Mouse (Mus musculus) neural tube, embryonic 11.5 days (tissue): Measurements from ENCODE around the gene Rrbp1. TPM values are rescaled to one million over a fixed set of nuclear protein-coding genes. Genes with fewer than 3 reads are reported as not detected.
A peak's percentile ranks its signal among the peaks of the same experiment; 100 is the strongest.

ENCODE experiments used
- ATAC-seq: fragments of 200-750 bp; cut with Nextera tagmentation; 2 replicates; pipeline ENCODE4 v1.8.0; 2017; ENCODE audit warnings: moderate number of reproducible peaks, mild to moderate bottlenecking, moderate TSS enrichment, moderate library complexity; ENCODE audit not compliant: insufficient read depth, low FRiP score, low TSS enrichment
- DNase-seq: peaks from one replicate; pipeline ENCODE4 v3.0.0-alpha.2; 2015; ENCODE audit warnings: low spot score
- H3K27ac ChIP-seq: fragments of 300-500 bp; sonication (generic); 2 replicates; pipeline ENCODE4 v1.5.1; 2014; ENCODE audit warnings: low read depth, mild to moderate bottlenecking, low read length
- H3K27me3 ChIP-seq: fragments of 300-500 bp; sonication (generic); 2 replicates; pipeline ENCODE4 v1.6.1; 2014; ENCODE audit warnings: mild to moderate bottlenecking, low read length, mixed read lengths; ENCODE audit not compliant: control insufficient read depth, insufficient read depth
- H3K36me3 ChIP-seq: fragments of 300-500 bp; sonication (generic); 2 replicates; pipeline ENCODE4 v1.6.1; 2014; ENCODE audit warnings: mild to moderate bottlenecking, low read length, moderate library complexity, mixed read lengths; ENCODE audit not compliant: control insufficient read depth, insufficient read depth
- H3K4me1 ChIP-seq: fragments of 300-500 bp; sonication (generic); 2 replicates; pipeline ENCODE4 v1.6.1; 2014; ENCODE audit warnings: low read length, mixed read lengths; ENCODE audit not compliant: control insufficient read depth, insufficient read depth
- H3K4me2 ChIP-seq: fragments of 300-500 bp; sonication (generic); 2 replicates; pipeline ENCODE4 v1.6.1; 2014; ENCODE audit warnings: low read depth, mild to moderate bottlenecking, moderate library complexity
- H3K4me3 ChIP-seq: fragments of 300-500 bp; sonication (generic); 2 replicates; pipeline ENCODE4 v1.5.1; 2014; ENCODE audit warnings: low read depth, low read length
- H3K9ac ChIP-seq: fragments of 300-500 bp; sonication (generic); 2 replicates; pipeline ENCODE4 v1.6.1; 2014; ENCODE audit warnings: mild to moderate bottlenecking, low read length
- H3K9me3 ChIP-seq: fragments of 300-500 bp; sonication (generic); 2 replicates; pipeline ENCODE4 v1.6.1; 2016; ENCODE audit warnings: low read length; ENCODE audit not compliant: control insufficient read depth
- WGBS: fragments of 180-500 bp; shearing (Covaris S2); extraction: QIAGEN DNeasy Blood & Tissue Kit; methylation state at CpG from one replicate; pipeline ENCODE4 v1.1.7; 2014; 5-methylcytosine and 5-hydroxymethylcytosine counted together
- polyA plus RNA-seq: library from polyadenylated mRNA; unstranded; fragments of >200 nt; fragmentation: Nextera tagmentation; extraction: Ambion mirVana; gene quantifications from 2 replicates; pipeline ENCODE4 v1.2.1, GENCODE M21; 2014

Gene Rrbp1
- polyA plus RNA-seq, 1 experiment from 2014 or later: 38.8 TPM

GRCm38 (mm10) chr2:143992977-143993376 is 18.1 kb downstream of the Rrbp1 start:
- H3K4me1 ChIP-seq: no peaks in the 10 kb centered on the region
- ATAC-seq (no peak), DNase-seq (no peak)
- no peaks in the 10 kb centered on the region for H3K27me3 ChIP-seq
- WGBS: 90% methylated on average over 1 of the region's 1 CpGs
- H3K9ac ChIP-seq: no peak overlapping the region
- H3K27ac ChIP-seq: no peak overlapping the region
- H3K36me3 ChIP-seq: no peaks in the 10 kb centered on the region
- H3K9me3 ChIP-seq: no peaks in the 10 kb centered on the region
- H3K4me2 ChIP-seq: no peak overlapping the region
- H3K4me3 ChIP-seq: no peak overlapping the region

- Histone ChIP-seq H3K4me3 (no peak overlapping the region), H3K4me2 (no peak overlapping the region), H3K9ac (no peak overlapping the region), H3K9me3 (no peaks in the 10 kb centered on the region), H3K27ac (no peak overlapping the region), H3K36me3 (no peaks in the 10 kb centered on the region), H3K4me1 (no peaks in the 10 kb centered on the region), H3K27me3 (no peaks in the 10 kb centered on the region)
- ATAC-seq: no peak
- 96% methylated on average over 7 of the region's 7 CpGs for WGBS
- DNase-seq: no peak
These were observed 18.9 kb downstream of the Rrbp1 start for GRCm38 (mm10) chr2:143991964-143992672.

DNA sequence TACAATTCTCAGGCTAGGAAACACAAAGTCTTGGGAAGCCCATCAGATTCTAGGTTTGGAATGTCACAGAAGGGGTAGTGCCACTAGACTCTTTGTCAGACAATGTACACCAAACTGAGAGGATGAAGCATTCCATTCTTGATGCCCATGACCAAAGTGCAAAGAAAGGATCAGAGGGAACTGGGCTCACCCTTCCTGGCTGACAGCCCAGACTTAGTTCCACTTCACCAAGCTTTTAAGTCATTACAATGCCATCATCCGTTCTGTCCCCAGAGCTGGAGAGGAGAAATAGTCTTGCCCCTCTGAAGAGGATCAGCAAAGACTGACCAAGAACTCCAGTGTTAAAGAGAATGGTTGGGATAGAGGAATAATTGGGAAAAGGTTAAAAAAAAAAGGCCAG is 20.1 kb downstream of the Rrbp1 start:
- H3K27ac ChIP-seq: no peak overlapping the region
- H3K9ac ChIP-seq: no peak overlapping the region
- ATAC-seq (no peak), DNase-seq (no peak)
- no peaks in the 10 kb centered on the region for H3K27me3 ChIP-seq
- H3K4me3 ChIP-seq: no peak overlapping the region
- H3K4me1 ChIP-seq: no peaks in the 10 kb centered on the region
- WGBS: 77% methylated on average over 1 of the region's 1 CpGs
- no peaks in the 10 kb centered on the region for H3K9me3 ChIP-seq
- H3K4me2 ChIP-seq: no peak overlapping the region
- H3K36me3 ChIP-seq: no peaks in the 10 kb centered on the region

DNA sequence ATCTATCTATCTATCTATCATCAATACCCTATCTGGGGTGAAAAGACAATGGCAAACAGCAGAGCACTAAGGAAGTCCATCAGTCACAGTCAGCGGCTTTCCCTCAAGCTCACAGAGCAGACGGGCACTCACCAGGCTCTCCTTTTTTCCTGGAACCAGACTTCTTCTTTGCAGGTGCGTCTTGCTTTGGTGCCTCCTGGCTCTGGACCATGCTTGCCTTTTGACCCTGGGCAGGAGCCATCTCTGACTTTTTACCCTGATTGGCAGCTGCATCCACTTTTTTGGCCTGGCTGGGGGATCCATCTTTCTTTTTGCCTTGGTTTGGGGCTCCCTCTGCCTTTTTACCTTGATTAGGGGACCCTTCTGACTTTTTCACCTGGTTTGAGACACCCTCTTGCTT is 23.0 kb downstream of the Rrbp1 start:
- Histone ChIP-seq H3K36me3 (no peaks in the 10 kb centered on the region), H3K4me3 (no peak overlapping the region), H3K27ac (no peak overlapping the region), H3K9ac (no peak overlapping the region), H3K4me2 (no peak overlapping the region), H3K4me1 (no peaks in the 10 kb centered on the region), H3K27me3 (no peaks in the 10 kb centered on the region), H3K9me3 (no peaks in the 10 kb centered on the region)
- 90% methylated on average over 3 of the region's 3 CpGs for WGBS
- no peak for ATAC-seq
- no peak for DNase-seq

GRCm38 (mm10) chr2:143987485-143987884 is 23.6 kb downstream of the Rrbp1 start:
- Histone ChIP-seq H3K4me2 (no peak overlapping the region), H3K4me3 (no peak overlapping the region), H3K36me3 (no peaks in the 10 kb centered on the region), H3K9me3 (no peaks in the 10 kb centered on the region), H3K27ac (no peak overlapping the region), H3K27me3 (no peaks in the 10 kb centered on the region), H3K9ac (no peak overlapping the region), H3K4me1 (no peaks in the 10 kb centered on the region)
- 75% methylated on average over 2 of the region's 2 CpGs for WGBS
- DNase-seq (no peak), ATAC-seq (no peak)

DNA sequence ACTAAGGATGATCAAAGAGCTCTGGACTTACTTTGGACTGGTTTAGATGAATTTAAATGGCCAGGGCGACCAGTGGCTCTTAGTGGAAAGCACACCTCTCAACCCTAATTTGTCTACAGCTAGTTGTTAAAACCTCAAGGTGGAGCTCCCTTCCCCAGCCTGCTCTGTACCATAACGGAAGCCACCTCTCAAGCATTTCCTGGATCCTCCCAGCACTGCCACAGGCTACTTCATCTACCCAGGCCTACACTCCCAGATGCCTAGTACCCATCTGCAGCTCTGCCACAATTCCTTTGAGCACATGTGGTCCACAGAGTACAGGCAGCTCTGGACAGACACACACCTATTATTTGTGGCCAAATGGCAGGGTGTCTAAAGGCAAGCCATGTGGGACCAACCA is 27.6 kb downstream of the Rrbp1 start:
- ATAC-seq: no peak
- H3K4me2 ChIP-seq: no peak overlapping the region
- H3K27me3 ChIP-seq: no peaks in the 10 kb centered on the region
- DNase-seq: no peak
- H3K4me3 ChIP-seq: no peak overlapping the region
- no peaks in the 10 kb centered on the region for H3K4me1 ChIP-seq
- H3K9me3 ChIP-seq: no peaks in the 10 kb centered on the region
- H3K27ac ChIP-seq: no peak overlapping the region
- H3K9ac ChIP-seq: no peak overlapping the region
- WGBS: 68% methylated on average over 2 of the region's 2 CpGs
- no peaks in the 10 kb centered on the region for H3K36me3 ChIP-seq

GRCm38 (mm10) chr2:143982901-143983300 is 28.2 kb downstream of the Rrbp1 start:
- 60% methylated on average over 3 of the region's 3 CpGs for WGBS
- no peak overlapping the region for H3K9ac ChIP-seq

GRCm38 (mm10) chr2:143982152-143982551 is 28.9 kb downstream of the Rrbp1 start:
- no peak overlapping the region for H3K4me3 ChIP-seq
- ATAC-seq (no peak), DNase-seq (no peak)
- H3K27me3 ChIP-seq: no peaks in the 10 kb centered on the region
- no peaks in the 10 kb centered on the region for H3K4me1 ChIP-seq
- no peak overlapping the region for H3K4me2 ChIP-seq
- H3K36me3 ChIP-seq: no peaks in the 10 kb centered on the region
- H3K9me3 ChIP-seq: no peaks in the 10 kb centered on the region
- H3K27ac ChIP-seq: no peak overlapping the region
- 79% methylated on average over 4 of the region's 4 CpGs for WGBS
- no peak overlapping the region for H3K9ac ChIP-seq

More at GRCm38 (mm10) chr2:143982901-143983300, 28.2 kb downstream of the Rrbp1 start:
- Histone ChIP-seq H3K4me2 (no peak overlapping the region), H3K9me3 (no peaks in the 10 kb centered on the region), H3K27ac (no peak overlapping the region), H3K27me3 (no peaks in the 10 kb centered on the region), H3K4me1 (no peaks in the 10 kb centered on the region), H3K36me3 (no peaks in the 10 kb centered on the region), H3K4me3 (no peak overlapping the region)
- DNase-seq (no peak), ATAC-seq (no peak)

DNA sequence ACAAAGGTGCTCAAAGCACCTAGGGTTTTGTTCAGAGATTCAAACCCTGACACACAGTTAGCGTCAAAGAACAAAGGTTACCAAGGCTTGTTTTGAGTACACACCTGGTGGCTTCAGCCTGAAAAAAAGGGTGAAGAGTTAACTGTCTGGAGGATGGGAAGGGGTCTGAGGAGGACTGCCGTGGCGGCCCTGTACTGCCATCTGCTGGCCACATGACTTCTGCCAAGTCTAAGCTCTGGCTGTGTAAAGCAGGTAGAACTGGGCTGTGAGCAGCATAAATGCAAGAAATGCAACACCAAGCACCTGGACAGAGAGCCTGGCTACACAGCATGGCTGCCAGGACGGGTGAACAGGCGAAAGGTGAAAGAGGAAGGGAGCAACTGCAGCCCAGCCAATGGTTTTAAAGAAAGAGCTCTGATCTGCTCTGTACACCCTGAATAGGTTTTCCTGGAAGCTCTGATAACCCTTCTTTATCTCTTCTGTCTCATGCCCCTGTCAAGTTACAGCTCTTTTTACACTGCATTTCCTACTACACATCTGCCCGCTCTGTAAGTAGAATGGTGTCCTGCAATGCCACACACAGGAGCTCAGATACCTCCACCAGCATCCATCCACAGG is 30.2 kb downstream of the Rrbp1 start:
- no peaks in the 10 kb centered on the region for H3K4me1 ChIP-seq
- H3K36me3 ChIP-seq: no peaks in the 10 kb centered on the region
- WGBS: 49% methylated on average over 6 of the region's 6 CpGs
- ATAC-seq (peak; percentile 81), DNase-seq (peak; percentile 75)
- H3K4me2 ChIP-seq: no peak overlapping the region
- H3K27ac ChIP-seq: no peak overlapping the region
- no peak overlapping the region for H3K9ac ChIP-seq
- H3K27me3 ChIP-seq: no peaks in the 10 kb centered on the region
- H3K4me3 ChIP-seq: no peak overlapping the region
- H3K9me3 ChIP-seq: no peaks in the 10 kb centered on the region
